Mouse (Mus musculus): ENCODE results near the gene App.

GRCm38 (mm10) chr16:85133057-85133456 is 40.5 kb downstream of the App start:
- TF ChIP-seq POLR2A (IDR thresholded peaks at IDR 0.05; ENCODE audit: insufficient read length, low read depth): no peak
- no peak for TF ChIP-seq E2F4 (IDR thresholded peaks at IDR 0.05; ENCODE audit: insufficient read depth)
- TF ChIP-seq SRF (IDR thresholded peaks at IDR 0.05; ENCODE audit: control insufficient read depth, insufficient read length, low read depth): no peak
- TF ChIP-seq REST (IDR thresholded peaks at IDR 0.05; ENCODE audit: insufficient read depth, insufficient read length): no peak
- TF ChIP-seq TCF3 (IDR thresholded peaks at IDR 0.05; ENCODE audit: insufficient read length, low read depth): no peak
- TF ChIP-seq USF1 (IDR thresholded peaks at IDR 0.05; ENCODE audit: low read depth): no peak
- TF ChIP-seq MYOG (IDR thresholded peaks at IDR 0.05; ENCODE audit: control insufficient read depth in 1 of 3, insufficient read depth in 1 of 3, insufficient read length in 2 of 3, low read depth in 2 of 3): no peak
- no peak for TF ChIP-seq MYOD1 (IDR thresholded peaks at IDR 0.05; ENCODE audit: control insufficient read depth in 1 of 3, insufficient read length in 2 of 3, low read depth in 2 of 3)
- no peak for TF ChIP-seq MAX (IDR thresholded peaks at IDR 0.05; ENCODE audit: low read depth)
- no peak for TF ChIP-seq TCF12 (IDR thresholded peaks at IDR 0.05; ENCODE audit: insufficient read depth, poor library complexity, severe bottlenecking)
- TF ChIP-seq CEBPB (IDR thresholded peaks at IDR 0.05; ENCODE audit: insufficient read depth, poor library complexity, severe bottlenecking): no peak
- TF ChIP-seq POLR2AphosphoS2 (IDR thresholded peaks at IDR 0.05; ENCODE audit: insufficient read length, low read depth): no peak

Measured in myocyte (in vitro differentiated cells).